Comparison of ENCODE assay signal across 12 mouse cellular contexts in the genomic region with DNA sequence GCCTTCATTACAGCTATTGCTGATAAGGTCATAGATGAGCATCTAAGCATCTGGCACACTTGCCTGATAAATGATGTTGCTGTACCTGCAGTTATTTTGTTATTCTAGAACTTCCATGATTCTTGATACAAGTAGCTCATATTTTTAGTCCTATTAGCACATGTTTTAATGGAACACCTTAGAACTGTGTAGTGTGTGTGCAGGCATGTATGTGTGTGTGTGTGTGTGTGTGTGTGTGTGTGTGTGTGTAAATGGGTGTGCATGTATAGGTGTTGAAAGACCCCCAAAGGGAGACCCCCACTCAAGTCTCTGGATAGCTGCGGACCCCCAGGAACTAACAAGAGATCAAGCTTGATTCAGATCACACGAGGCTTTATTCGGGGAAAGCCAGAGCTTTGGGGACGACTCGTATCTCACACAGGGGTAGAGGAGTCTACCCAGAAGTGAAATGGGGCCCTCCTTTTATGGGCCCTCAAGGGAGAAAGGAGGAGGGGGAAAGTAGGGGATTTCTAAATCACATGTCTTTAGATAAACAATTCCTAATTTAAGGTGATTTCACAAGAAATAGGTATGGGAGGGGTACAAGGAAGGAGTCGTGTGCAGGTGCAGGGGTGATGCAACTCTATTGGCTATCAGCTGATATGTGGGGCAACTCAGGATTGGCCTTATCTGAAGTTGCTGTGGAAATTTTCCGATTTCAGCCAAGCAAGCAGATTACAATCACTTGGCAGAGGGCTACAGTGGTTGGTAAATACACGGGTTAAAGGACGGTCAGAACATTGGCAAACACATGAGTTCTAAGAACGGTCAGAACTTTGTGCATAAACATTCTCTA.
DNase-seq lines count a peak whose midpoint lies in the region; TF ChIP-seq lines count a peak whose summit lies in the region.
"Had no signal": no experiment of that assay in that cellular context is flagged by ENCODE, and none has a peak within 500 bp of the region (broad histone marks: within the 10 kb centered on the region; RNA-seq: fewer than 3 reads in every experiment).

No protein-coding gene starts in this region.

- no peak for TF ChIP-seq CTCF in lung, adult 2 months (IDR thresholded peaks at IDR 0.05; ENCODE audit: insufficient read depth, low read length)

- H3K4me1 ChIP-seq in lung, adult 2 months (ENCODE audit: control insufficient read depth, insufficient read depth, low read length), result no peaks in the 10 kb centered on the region
- H3K4me1 ChIP-seq: heart, embryonic 12.5 days; limb, embryonic 10.5 days; megakaryocyte, embryonic 14.5 days had no signal

- TF ChIP-seq POLR2A in lung, adult 2 months (IDR thresholded peaks at IDR 0.05; ENCODE audit: borderline replicate concordance, extremely low read depth, low read depth, low read length), result no peak

- no peak overlapping the region for H3K4me3 ChIP-seq in lung, adult 2 months (replicated peaks; ENCODE audit: extremely low read depth, low read depth, low read length)
- H3K4me3 ChIP-seq: heart, embryonic 12.5 days; limb, embryonic 10.5 days; megakaryocyte, embryonic 14.5 days had no signal

- peak; percentile 27 for DNase-seq in adrenal gland, postnatal 14 days
- DNase-seq in adrenal gland, postnatal 25 days, result no peak
- peak; percentile 8 for DNase-seq in urinary bladder, postnatal 25 days (ENCODE audit: low spot score)
- DNase-seq in urinary bladder, adult 2 months (ENCODE audit: low spot score), result no peak
- DNase-seq in lung, adult 2 months, result peak; percentile 21
- peak; percentile 83 for DNase-seq in yolk sac, embryonic 10.5 days (ENCODE audit: low spot score)
- DNase-seq in MN1 (ENCODE audit: low spot score), result no peak
- no peak for DNase-seq in c-Kit-positive CD71-positive TER-119-positive erythroid progenitor cells, embryonic 14.5 days (ENCODE audit: low spot score)
- DNase-seq: layer of hippocampus, adult 9-11 months had no signal

- 67% methylated on average over 10 of the region's 10 CpGs for WGBS in lung, adult 2 months

Comparison
In these comparisons a context has a peak if more than half of its experiments do, and no peak if none do; other contexts are left out.
1. DNase-seq: peak in adrenal gland, postnatal 14 days (single experiment), urinary bladder, postnatal 25 days (single experiment), lung, adult 2 months (single experiment) and yolk sac, embryonic 10.5 days (single experiment); none in adrenal gland, postnatal 25 days (single experiment), urinary bladder, adult 2 months (single experiment), MN1 (single experiment) and c-Kit-positive CD71-positive TER-119-positive erythroid progenitor cells, embryonic 14.5 days (single experiment).